Mouse (Mus musculus) heart, embryonic 13.5 days (tissue): Measurements from ENCODE around the gene Ctcf. TPM values are rescaled to one million over a fixed set of nuclear protein-coding genes. Genes with fewer than 3 reads are reported as not detected.
A peak's percentile ranks its signal among the peaks of the same experiment; 100 is the strongest.

ENCODE experiments used
- ATAC-seq: fragments of 200-750 bp; cut with Nextera tagmentation; 2 replicates; pipeline ENCODE4 v1.8.0; 2017; ENCODE audit warnings: moderate TSS enrichment; ENCODE audit not compliant: insufficient number of reproducible peaks, low FRiP score, low TSS enrichment; ENCODE audit errors: extremely low read depth
- H3K27ac ChIP-seq: fragments of 300-500 bp; sonication (generic); replicated peaks from 2 replicates; pipeline ENCODE4 v1.5.1; 2015; ENCODE audit warnings: moderate library complexity, mild to moderate bottlenecking, inconsistent platforms
- H3K27me3 ChIP-seq: fragments of 300-500 bp; sonication (generic); replicated peaks from 2 replicates; pipeline ENCODE4 v1.6.1; 2015; ENCODE audit warnings: mild to moderate bottlenecking, inconsistent platforms
- H3K36me3 ChIP-seq: fragments of 300-500 bp; sonication (generic); 2 replicates; pipeline ENCODE4 v1.6.1; 2015; ENCODE audit warnings: mild to moderate bottlenecking, inconsistent platforms
- H3K4me1 ChIP-seq: fragments of 300-500 bp; sonication (generic); 2 replicates; pipeline ENCODE4 v1.6.1; 2015; ENCODE audit warnings: inconsistent platforms
- H3K4me2 ChIP-seq: fragments of 300-500 bp; sonication (generic); 2 replicates; pipeline ENCODE4 v1.6.1; 2015; ENCODE audit warnings: inconsistent platforms, mild to moderate bottlenecking, moderate library complexity
- H3K4me3 ChIP-seq: fragments of 300-500 bp; sonication (generic); 2 replicates; pipeline ENCODE4 v1.5.1; 2015; ENCODE audit warnings: moderate library complexity, mild to moderate bottlenecking, inconsistent platforms
- H3K9ac ChIP-seq: fragments of 300-500 bp; sonication (generic); 2 replicates; pipeline ENCODE4 v1.6.1; 2015; ENCODE audit warnings: inconsistent platforms, mild to moderate bottlenecking, moderate library complexity
- H3K9me3 ChIP-seq: fragments of 300-500 bp; sonication (generic); 2 replicates; pipeline ENCODE4 v1.6.1; 2016; ENCODE audit warnings: inconsistent platforms
- WGBS: fragments of 180-500 bp; shearing (Covaris S2); methylation state at CpG from one replicate; pipeline ENCODE4 v1.1.7; 2015; ENCODE audit warnings: mixed read lengths; 5-methylcytosine and 5-hydroxymethylcytosine counted together
- polyA plus RNA-seq: library from polyadenylated mRNA; unstranded; fragments of >200 nt; fragmentation: Nextera tagmentation; extraction: Ambion mirVana; gene quantifications from 2 replicates; pipeline ENCODE4 v1.2.1, GENCODE M21; 2015

The Ctcf gene
- polyA plus RNA-seq, 1 experiment from 2014 or later, result 67.1 TPM

DNA sequence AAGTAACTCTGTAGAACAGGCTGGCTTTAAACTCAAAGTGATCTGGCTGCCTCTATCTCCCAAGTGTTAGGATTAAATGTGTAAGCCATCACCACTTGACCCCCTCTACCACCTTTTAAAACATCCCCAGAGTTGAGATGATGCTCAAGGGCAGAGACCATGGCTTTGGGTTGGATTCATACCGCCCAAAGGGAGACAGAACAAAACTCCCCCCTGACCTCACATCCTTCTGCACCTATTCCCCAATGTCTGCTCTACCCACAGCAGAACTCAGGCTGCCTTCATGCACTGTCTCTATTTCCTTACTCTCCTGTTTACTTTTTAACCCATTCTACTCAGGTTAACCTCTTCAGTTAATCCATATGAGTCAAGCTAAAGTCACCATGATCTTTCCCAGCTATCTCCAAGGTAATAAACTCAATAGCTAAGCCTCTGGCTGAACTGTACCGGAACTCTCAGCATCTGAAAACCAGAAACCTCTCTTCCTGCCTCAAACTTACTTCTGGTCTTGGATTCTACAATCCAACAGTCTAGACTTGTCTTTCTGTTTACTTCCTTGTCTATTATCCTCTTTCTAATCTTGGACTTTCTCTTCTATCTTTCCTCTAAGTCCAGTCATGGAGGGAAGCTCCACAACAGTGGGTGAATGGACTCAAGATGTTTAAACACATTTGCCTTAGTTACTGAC lies 1.5 kb upstream of the Ctcf start:
- Histone ChIP-seq H3K36me3 (peaks cover 7% of the 10 kb centered on the region), H3K27me3 (no peaks in the 10 kb centered on the region), H3K4me3 (peak overlapping the region; percentile 82), H3K9me3 (no peaks in the 10 kb centered on the region), H3K27ac (no peak overlapping the region), H3K9ac (peak overlapping the region; percentile 99), H3K4me2 (peak overlapping the region; percentile 95), H3K4me1 (peaks cover 33% of the 10 kb centered on the region)
- ATAC-seq, result no peak
- WGBS, result 76% methylated on average over 2 of the region's 2 CpGs

- peak overlapping the region; percentile 99 for H3K9ac ChIP-seq
- peak overlapping the region; percentile 82 for H3K4me3 ChIP-seq
- peaks cover 37% of the 10 kb centered on the region for H3K4me1 ChIP-seq
- peak overlapping the region; percentile 95 for H3K4me2 ChIP-seq
- peaks cover 7% of the 10 kb centered on the region for H3K36me3 ChIP-seq
- 4% methylated on average over 11 of the region's 11 CpGs for WGBS
- ATAC-seq, result no peak
- H3K27me3 ChIP-seq, result no peaks in the 10 kb centered on the region
- no peaks in the 10 kb centered on the region for H3K9me3 ChIP-seq
- H3K27ac ChIP-seq, result peak overlapping the region; percentile 100
Observed at GRCm38 (mm10) chr8:105635481-105635880, 887 bp upstream of the Ctcf start.

GRCm38 (mm10) chr8:105636963-105637510 lies 669 bp downstream of the Ctcf start, which contains the start of gene Agrp:
TSS of gene Agrp (minus strand) at chr8:105637393.
- Histone ChIP-seq H3K27me3 (no peaks in the 10 kb centered on the region), H3K4me2 (peak within 1 kb of the TSS; percentile 95)
- peak; percentile 20; the same call in 1 of the 2 replicates for ATAC-seq

DNA sequence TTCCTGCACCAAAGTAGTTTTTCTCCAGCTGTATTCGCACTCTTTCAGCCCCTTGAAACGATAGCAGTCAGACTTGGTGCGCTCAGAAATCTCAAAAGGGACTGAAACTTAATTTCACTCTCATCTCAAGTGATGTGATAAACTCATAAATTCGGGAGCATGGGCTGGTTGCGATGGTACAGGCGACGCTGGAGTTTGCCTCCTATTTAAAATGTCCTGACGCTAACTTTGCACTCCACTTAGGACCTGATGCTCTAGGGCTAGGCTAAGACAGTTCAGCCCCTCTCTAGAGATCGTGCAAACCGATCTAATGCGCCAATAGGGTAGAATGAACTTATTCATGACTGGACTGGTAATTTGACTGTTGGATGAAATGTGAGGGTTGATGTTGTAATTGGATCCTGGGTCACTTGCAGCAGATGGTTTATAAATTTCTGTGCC lies 1.3 kb downstream of the Ctcf start:
- Histone ChIP-seq H3K4me1 (peaks cover 44% of the 10 kb centered on the region), H3K27me3 (no peaks in the 10 kb centered on the region), H3K4me2 (peak overlapping the region; percentile 95), H3K9ac (peak overlapping the region; percentile 99), H3K9me3 (no peaks in the 10 kb centered on the region), H3K36me3 (peaks cover 7% of the 10 kb centered on the region), H3K4me3 (peak overlapping the region; percentile 82), H3K27ac (peak overlapping the region; percentile 100)
- no peak for ATAC-seq
- 0% methylated on average over 11 of the region's 11 CpGs for WGBS

More at GRCm38 (mm10) chr8:105636963-105637510, 669 bp downstream of the Ctcf start, which contains the start of gene Agrp:
- H3K36me3 ChIP-seq, result peaks cover 7% of the 10 kb centered on the region
- H3K9me3 ChIP-seq, result no peaks in the 10 kb centered on the region
- peak within 1 kb of the TSS; percentile 100 for H3K27ac ChIP-seq
- H3K4me1 ChIP-seq, result peaks cover 44% of the 10 kb centered on the region
- H3K4me3 ChIP-seq, result peak within 1 kb of the TSS; percentile 82
- WGBS, result under 1% methylated on average over 61 of the region's 63 CpGs
- peak within 1 kb of the TSS; percentile 99 for H3K9ac ChIP-seq

- Histone ChIP-seq H3K36me3 (peaks cover 9% of the 10 kb centered on the region), H3K4me1 (peaks cover 44% of the 10 kb centered on the region), H3K27me3 (no peaks in the 10 kb centered on the region), H3K9me3 (no peaks in the 10 kb centered on the region), H3K4me3 (peak overlapping the region; percentile 82), H3K27ac (peak overlapping the region; percentile 100), H3K9ac (peak overlapping the region; percentile 99), H3K4me2 (peak overlapping the region; percentile 95)
- 86% methylated on average over 4 of the region's 4 CpGs for WGBS
- ATAC-seq, result no peak
Observed at GRCm38 (mm10) chr8:105638510-105638909, 2.1 kb downstream of the Ctcf start.

DNA sequence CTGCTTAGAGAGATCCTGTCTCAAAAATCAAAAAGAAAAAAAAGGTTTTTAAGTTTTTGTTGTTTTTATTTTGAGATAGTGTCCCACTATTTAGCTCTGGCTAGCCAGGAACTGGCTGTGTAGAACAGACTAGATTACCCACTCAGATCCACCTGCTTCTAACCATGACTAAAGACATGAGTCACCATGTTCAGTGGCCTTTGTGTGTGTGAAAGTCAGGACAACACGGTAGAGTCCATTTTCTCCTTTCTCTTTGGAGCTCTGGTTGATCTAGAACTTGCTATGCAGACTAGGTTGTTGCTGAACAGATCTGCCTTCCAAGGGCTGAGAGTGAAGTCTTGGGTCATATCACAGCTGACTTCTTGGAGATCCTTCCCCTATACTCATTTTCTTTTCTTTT lies 3.5 kb downstream of the Ctcf start:
- no peak overlapping the region for H3K4me3 ChIP-seq
- no peaks in the 10 kb centered on the region for H3K9me3 ChIP-seq
- no peak overlapping the region for H3K27ac ChIP-seq
- WGBS, result 66% methylated on average over 1 of the region's 1 CpGs
- H3K4me1 ChIP-seq, result peaks cover 43% of the 10 kb centered on the region
- H3K27me3 ChIP-seq, result no peaks in the 10 kb centered on the region
- H3K9ac ChIP-seq, result no peak overlapping the region
- ATAC-seq, result no peak
- peaks cover 19% of the 10 kb centered on the region for H3K36me3 ChIP-seq
- no peak overlapping the region for H3K4me2 ChIP-seq

DNA sequence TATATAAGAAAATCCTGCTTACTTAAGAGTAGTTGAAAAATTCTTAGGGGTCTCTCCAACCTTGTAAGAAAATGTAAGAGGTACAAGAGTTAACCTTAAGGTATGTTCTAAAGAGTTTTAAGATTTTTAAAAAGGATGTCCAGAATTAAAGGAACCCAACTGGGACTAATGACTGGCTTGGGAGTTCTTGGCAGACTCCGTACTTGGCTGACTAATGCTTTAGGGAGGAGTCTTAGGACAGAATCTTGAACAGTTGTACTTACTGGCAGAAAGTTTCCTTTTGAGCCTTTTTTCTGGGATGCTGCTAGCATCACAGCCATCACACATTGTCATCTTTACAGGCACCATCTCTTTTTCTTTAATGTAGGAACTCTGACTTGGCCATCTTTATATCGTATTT lies 4.1 kb downstream of the Ctcf start:
- 72% methylated on average over 2 of the region's 2 CpGs for WGBS
- no peak overlapping the region for H3K4me2 ChIP-seq
- no peak overlapping the region for H3K27ac ChIP-seq
- H3K27me3 ChIP-seq, result no peaks in the 10 kb centered on the region
- ATAC-seq, result no peak
- peaks cover 26% of the 10 kb centered on the region for H3K36me3 ChIP-seq
- H3K9me3 ChIP-seq, result no peaks in the 10 kb centered on the region
- H3K4me3 ChIP-seq, result no peak overlapping the region
- peaks cover 36% of the 10 kb centered on the region for H3K4me1 ChIP-seq
- no peak overlapping the region for H3K9ac ChIP-seq

GRCm38 (mm10) chr8:105645205-105645604 lies 8.8 kb downstream of the Ctcf start:
- Histone ChIP-seq H3K27ac (no peak overlapping the region), H3K4me3 (no peak overlapping the region), H3K4me1 (peaks cover 11% of the 10 kb centered on the region), H3K27me3 (no peaks in the 10 kb centered on the region), H3K9me3 (no peaks in the 10 kb centered on the region), H3K9ac (no peak overlapping the region), H3K4me2 (no peak overlapping the region), H3K36me3 (peaks cover 55% of the 10 kb centered on the region)
- ATAC-seq, result no peak
- WGBS, result 90% methylated on average over 1 of the region's 1 CpGs

GRCm38 (mm10) chr8:105648929-105649328 lies 12.6 kb downstream of the Ctcf start:
- Histone ChIP-seq H3K9ac (no peak overlapping the region), H3K27ac (no peak overlapping the region), H3K4me3 (no peak overlapping the region), H3K36me3 (peaks cover 71% of the 10 kb centered on the region), H3K4me2 (no peak overlapping the region), H3K9me3 (peaks cover 2% of the 10 kb centered on the region; the same call in 1 of the 2 replicates), H3K4me1 (peaks cover 19% of the 10 kb centered on the region), H3K27me3 (no peaks in the 10 kb centered on the region)
- 95% methylated on average over 1 of the region's 1 CpGs for WGBS
- ATAC-seq, result no peak

DNA sequence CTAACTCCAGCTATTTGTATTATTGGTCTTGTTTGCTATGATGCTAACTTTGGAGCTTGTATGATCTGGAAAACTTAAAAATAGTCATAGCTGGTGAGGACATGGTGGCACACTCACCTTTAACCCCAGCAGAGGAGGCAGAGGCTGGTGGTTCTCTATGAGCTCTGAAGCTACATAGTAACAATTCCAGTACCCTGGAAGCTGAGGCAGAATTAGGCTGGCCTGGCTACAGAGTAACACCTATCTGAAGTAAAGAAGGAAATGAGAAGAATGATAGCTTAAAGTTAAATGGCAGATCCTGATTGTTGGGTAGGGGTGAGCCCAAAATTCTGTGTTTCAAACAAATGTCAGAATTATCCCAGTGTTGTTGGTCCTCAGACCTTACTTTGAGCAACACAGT lies 21.3 kb downstream of the Ctcf start:
- no peaks in the 10 kb centered on the region for H3K27me3 ChIP-seq
- H3K27ac ChIP-seq, result no peak overlapping the region
- ATAC-seq, result no peak
- H3K4me2 ChIP-seq, result no peak overlapping the region
- H3K9ac ChIP-seq, result no peak overlapping the region
- no peak overlapping the region for H3K4me3 ChIP-seq
- H3K36me3 ChIP-seq, result peaks cover 17% of the 10 kb centered on the region
- 0 out of 2 replicates have a peak, but pooled peaks cover 7% of the 10 kb centered on the region for H3K4me1 ChIP-seq
- H3K9me3 ChIP-seq, result peaks cover 2% of the 10 kb centered on the region; the same call in 1 of the 2 replicates

DNA sequence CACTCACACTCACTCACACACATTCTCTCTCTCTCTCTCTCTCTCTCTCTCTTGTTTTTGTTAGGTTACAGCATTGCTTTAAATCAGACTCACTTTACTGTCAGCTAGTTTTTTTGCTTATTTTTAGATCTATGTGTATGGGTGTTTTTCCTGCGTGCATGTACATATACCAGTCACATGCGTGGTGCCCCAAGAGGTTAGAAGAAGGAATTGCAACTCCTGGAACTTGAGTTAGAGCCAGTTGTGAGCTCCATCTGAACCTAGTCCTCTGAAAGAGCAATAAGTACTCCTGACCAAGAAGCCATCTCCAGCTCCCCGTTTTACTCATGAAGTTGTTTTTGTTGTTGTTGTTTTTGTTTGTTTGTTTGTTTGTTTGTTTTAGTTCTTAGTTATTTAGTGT lies 24.8 kb downstream of the Ctcf start:
- H3K9ac ChIP-seq, result no peak overlapping the region
- peaks cover 27% of the 10 kb centered on the region for H3K36me3 ChIP-seq
- whole genome bisulfite sequencing, result 73% methylated on average over 3 of the region's 3 CpGs
- H3K4me1 ChIP-seq, result no peaks in the 10 kb centered on the region
- H3K9me3 ChIP-seq, result no peaks in the 10 kb centered on the region
- ATAC-seq, result no peak
- H3K27me3 ChIP-seq, result no peaks in the 10 kb centered on the region
- no peak overlapping the region for H3K4me2 ChIP-seq
- H3K4me3 ChIP-seq, result no peak overlapping the region
- no peak overlapping the region for H3K27ac ChIP-seq

- no peak for ATAC-seq
- Histone ChIP-seq H3K4me3 (no peak overlapping the region), H3K27ac (no peak overlapping the region), H3K9ac (no peak overlapping the region), H3K9me3 (no peaks in the 10 kb centered on the region), H3K4me1 (no peaks in the 10 kb centered on the region), H3K36me3 (peaks cover 100% of the 10 kb centered on the region), H3K27me3 (no peaks in the 10 kb centered on the region), H3K4me2 (no peak overlapping the region)
- 89% methylated on average over 1 of the region's 1 CpGs for WGBS
Observed at GRCm38 (mm10) chr8:105677891-105678290, 41.5 kb downstream of the Ctcf start.
